Mouse (Mus musculus): Measurements from ENCODE around the gene Plscr3. TPM values are rescaled to one million over a fixed set of nuclear protein-coding genes. Genes with fewer than 3 reads are reported as not detected.

Gene Plscr3
- polyA plus RNA-seq, 1 experiment from 2014 or later = 105 TPM

Small RNA genes lying within 50 kb of the gene (microRNA-seq; reads per million reads assigned to microRNA genes)
- not detected for gene Mir6924

Other genes with a start within 250 kb of the Plscr3 start
- gene Atp1b2, start 240.4 kb upstream of the Plscr3 start, polyA plus RNA-seq (2015; fragmentation: Nextera tagmentation; extraction: Ambion mirVana) = 11.2 and 13.5 TPM in 2 replicates
- gene Shbg, start 228.5 kb upstream of the Plscr3 start, polyA plus RNA-seq (2015; fragmentation: Nextera tagmentation; extraction: Ambion mirVana) = 0.30 and 0.49 TPM in 2 replicates
- gene Sat2, start 224.4 kb upstream of the Plscr3 start, polyA plus RNA-seq (2015; fragmentation: Nextera tagmentation; extraction: Ambion mirVana) = 17.8 and 23.1 TPM in 2 replicates
- 29.2 TPM in 2 replicates for gene Fxr2, start 213.4 kb upstream of the Plscr3 start, polyA plus RNA-seq (2015; fragmentation: Nextera tagmentation; extraction: Ambion mirVana)
- gene Sox15, start 191.1 kb upstream of the Plscr3 start, polyA plus RNA-seq (2015; fragmentation: Nextera tagmentation; extraction: Ambion mirVana) = 0.18 and 0.19 TPM in 2 replicates
- 71.8 and 78.0 TPM in 2 replicates for gene Mpdu1, start 183.7 kb upstream of the Plscr3 start, polyA plus RNA-seq (2015; fragmentation: Nextera tagmentation; extraction: Ambion mirVana)
- gene Cd68, start 180.2 kb upstream of the Plscr3 start, polyA plus RNA-seq (2015; fragmentation: Nextera tagmentation; extraction: Ambion mirVana) = 10.0 and 14.1 TPM in 2 replicates
- gene Eif4a1, start 174.0 kb upstream of the Plscr3 start, polyA plus RNA-seq (2015; fragmentation: Nextera tagmentation; extraction: Ambion mirVana) = 586 and 589 TPM in 2 replicates
- gene Senp3, start 164.3 kb upstream of the Plscr3 start, polyA plus RNA-seq (2015; fragmentation: Nextera tagmentation; extraction: Ambion mirVana) = 91.6 and 95.2 TPM in 2 replicates
- 0.45 and 0.53 TPM in 2 replicates for gene Tnfsf13, start 160.6 kb upstream of the Plscr3 start, polyA plus RNA-seq (2015; fragmentation: Nextera tagmentation; extraction: Ambion mirVana)
- gene Tnfsf12, start 150.5 kb upstream of the Plscr3 start, polyA plus RNA-seq (2015; fragmentation: Nextera tagmentation; extraction: Ambion mirVana) = 9.1 and 11.1 TPM in 2 replicates
- gene Tnfsfm13, start 150.3 kb upstream of the Plscr3 start, polyA plus RNA-seq (2015; fragmentation: Nextera tagmentation; extraction: Ambion mirVana) = 4.5 and 7.0 TPM in 2 replicates
- 29.9 and 31.1 TPM in 2 replicates for gene Polr2a, start 87.7 kb upstream of the Plscr3 start, polyA plus RNA-seq (2015; fragmentation: Nextera tagmentation; extraction: Ambion mirVana)
- gene Slc35g3, start 84.4 kb upstream of the Plscr3 start, polyA plus RNA-seq (2015; fragmentation: Nextera tagmentation; extraction: Ambion mirVana) = 0.27 and 0.36 TPM in 2 replicates
- gene Zbtb4, start 80.5 kb upstream of the Plscr3 start, polyA plus RNA-seq (2015; fragmentation: Nextera tagmentation; extraction: Ambion mirVana) = 1.9 and 2.8 TPM in 2 replicates
- gene Chrnb1, start 50.4 kb upstream of the Plscr3 start, polyA plus RNA-seq (2015; fragmentation: Nextera tagmentation; extraction: Ambion mirVana) = 11.4 and 12.3 TPM in 2 replicates
- gene Fgf11, start 44.5 kb upstream of the Plscr3 start, polyA plus RNA-seq (2015; fragmentation: Nextera tagmentation; extraction: Ambion mirVana) = 2.0 and 2.5 TPM in 2 replicates
- 8.3 TPM in 2 replicates for gene Tmem102, start 40.8 kb upstream of the Plscr3 start, polyA plus RNA-seq (2015; fragmentation: Nextera tagmentation; extraction: Ambion mirVana)
- not detected in 2 replicates for gene Gm39566, start 31.1 kb upstream of the Plscr3 start, polyA plus RNA-seq (2015; fragmentation: Nextera tagmentation; extraction: Ambion mirVana)
- not detected in 2 replicates for gene Spem2, start 27.9 kb upstream of the Plscr3 start, polyA plus RNA-seq (2015; fragmentation: Nextera tagmentation; extraction: Ambion mirVana)
- gene Spem1, start 24.2 kb upstream of the Plscr3 start, polyA plus RNA-seq (2015; fragmentation: Nextera tagmentation; extraction: Ambion mirVana) = 0.14 and 0.32 TPM in 2 replicates
- gene Nlgn2, start 8.6 kb upstream of the Plscr3 start, polyA plus RNA-seq (2015; fragmentation: Nextera tagmentation; extraction: Ambion mirVana) = 5.6 and 7.6 TPM in 2 replicates
- gene Tmem256, start 7.9 kb upstream of the Plscr3 start, polyA plus RNA-seq (2015; fragmentation: Nextera tagmentation; extraction: Ambion mirVana) = 409 and 443 TPM in 2 replicates
- gene Tnk1, start 12.4 kb downstream of the Plscr3 start, polyA plus RNA-seq (2015; fragmentation: Nextera tagmentation; extraction: Ambion mirVana) = 5.8 and 7.3 TPM in 2 replicates
- gene Tmem95, start 31.6 kb downstream of the Plscr3 start, polyA plus RNA-seq (2015; fragmentation: Nextera tagmentation; extraction: Ambion mirVana) = 0.32 TPM in 1 of 2 replicates, not detected in the other
- gene Kctd11, start 35.0 kb downstream of the Plscr3 start, polyA plus RNA-seq (2015; fragmentation: Nextera tagmentation; extraction: Ambion mirVana) = 9.4 and 10.1 TPM in 2 replicates
- 0.58 and 0.62 TPM in 2 replicates for gene Acap1, start 49.2 kb downstream of the Plscr3 start, polyA plus RNA-seq (2015; fragmentation: Nextera tagmentation; extraction: Ambion mirVana)
- 12.6 and 13.0 TPM in 2 replicates for gene 2810408A11Rik, start 54.6 kb downstream of the Plscr3 start, polyA plus RNA-seq (2015; fragmentation: Nextera tagmentation; extraction: Ambion mirVana)
- 9.3 and 10.8 TPM in 2 replicates for gene Neurl4, start 54.7 kb downstream of the Plscr3 start, polyA plus RNA-seq (2015; fragmentation: Nextera tagmentation; extraction: Ambion mirVana)
- 77.8 and 86.2 TPM in 2 replicates for gene Gps2, start 67.5 kb downstream of the Plscr3 start, polyA plus RNA-seq (2015; fragmentation: Nextera tagmentation; extraction: Ambion mirVana)
- 1,729 and 1,795 TPM in 2 replicates for gene Eif5a, start 75.6 kb downstream of the Plscr3 start, polyA plus RNA-seq (2015; fragmentation: Nextera tagmentation; extraction: Ambion mirVana)
- gene Ybx2, start 89.4 kb downstream of the Plscr3 start, polyA plus RNA-seq (2015; fragmentation: Nextera tagmentation; extraction: Ambion mirVana) = 6.3 and 7.5 TPM in 2 replicates
- 17.3 and 22.1 TPM in 2 replicates for gene Slc2a4, start 101.8 kb downstream of the Plscr3 start, polyA plus RNA-seq (2015; fragmentation: Nextera tagmentation; extraction: Ambion mirVana)
- gene Cldn7, start 118.4 kb downstream of the Plscr3 start, polyA plus RNA-seq (2015; fragmentation: Nextera tagmentation; extraction: Ambion mirVana) = 173 and 178 TPM in 2 replicates
- gene Ctdnep1, start 134.8 kb downstream of the Plscr3 start, polyA plus RNA-seq (2015; fragmentation: Nextera tagmentation; extraction: Ambion mirVana) = 31.0 and 31.7 TPM in 2 replicates
- 116 and 120 TPM in 2 replicates for gene Elp5, start 136.1 kb downstream of the Plscr3 start, polyA plus RNA-seq (2015; fragmentation: Nextera tagmentation; extraction: Ambion mirVana)
- 447 and 450 TPM in 2 replicates for gene Gabarap, start 144.8 kb downstream of the Plscr3 start, polyA plus RNA-seq (2015; fragmentation: Nextera tagmentation; extraction: Ambion mirVana)
- 75.8 and 78.8 TPM in 2 replicates for gene Phf23, start 149.4 kb downstream of the Plscr3 start, polyA plus RNA-seq (2015; fragmentation: Nextera tagmentation; extraction: Ambion mirVana)
- 38.2 and 43.2 TPM in 2 replicates for gene Dvl2, start 154.2 kb downstream of the Plscr3 start, polyA plus RNA-seq (2015; fragmentation: Nextera tagmentation; extraction: Ambion mirVana)
- gene Acadvl, start 169.0 kb downstream of the Plscr3 start, polyA plus RNA-seq (2015; fragmentation: Nextera tagmentation; extraction: Ambion mirVana) = 78.1 and 83.0 TPM in 2 replicates
- gene Dlg4, start 170.6 kb downstream of the Plscr3 start, polyA plus RNA-seq (2015; fragmentation: Nextera tagmentation; extraction: Ambion mirVana) = 12.9 and 15.2 TPM in 2 replicates
- gene Asgr1, start 207.7 kb downstream of the Plscr3 start, polyA plus RNA-seq (2015; fragmentation: Nextera tagmentation; extraction: Ambion mirVana) = 1.3 and 2.3 TPM in 2 replicates
- 0.18 and 0.28 TPM in 2 replicates for gene Asgr2, start 246.3 kb downstream of the Plscr3 start, polyA plus RNA-seq (2015; fragmentation: Nextera tagmentation; extraction: Ambion mirVana)